Mouse (Mus musculus): ENCODE measurements around the gene Gm10642.

Gm10642 gene

DNA sequence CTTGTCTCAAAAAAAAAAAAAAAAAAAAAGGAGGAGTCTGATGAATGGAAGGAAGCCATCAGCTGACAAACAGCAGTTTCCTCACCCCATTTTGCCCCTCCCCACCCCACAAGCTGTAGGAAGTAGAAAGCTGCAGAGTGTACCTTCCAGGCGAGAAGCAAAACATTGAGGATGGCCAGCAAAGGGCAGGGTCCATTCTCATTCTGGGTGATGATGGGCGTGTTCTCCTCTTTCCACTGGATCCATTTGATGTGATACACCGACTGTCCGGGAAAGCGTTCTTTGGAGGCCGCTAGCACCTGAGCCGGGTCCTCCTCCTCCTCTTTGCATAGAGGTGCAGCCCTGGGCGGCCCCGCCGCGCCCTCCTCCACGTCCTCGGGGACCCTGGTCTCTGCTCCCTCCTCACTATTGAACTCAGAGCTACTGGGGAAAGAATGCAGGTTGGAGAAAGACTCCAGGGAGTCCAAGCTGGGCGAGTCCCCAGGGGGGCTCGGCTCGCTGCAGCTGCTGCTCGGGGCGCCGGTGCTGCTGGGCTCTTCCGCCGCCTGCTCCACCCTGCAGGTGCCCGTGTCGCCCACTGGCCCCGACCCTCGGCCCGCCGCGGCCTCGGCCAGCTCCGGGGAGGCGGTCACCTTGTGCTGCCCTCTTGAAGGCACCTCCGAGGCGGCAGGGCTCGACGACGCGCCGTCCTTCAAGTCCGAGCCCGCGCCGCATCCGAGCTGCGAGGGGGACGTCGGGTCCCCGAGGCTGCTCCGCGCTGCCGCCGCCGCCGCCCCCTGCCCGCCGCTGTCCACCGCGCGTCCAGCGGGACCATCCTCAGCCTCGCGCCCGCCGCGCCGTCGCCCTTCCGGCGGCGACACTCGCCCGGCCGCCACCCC is at the start of gene Gm10642:
Gene Gm10642, plus strand, starts transcription at position 122 of the 878 bp plus-strand sequence.
- peak; percentile 68 for DNase-seq (ENCODE audit: low spot score)

DNA sequence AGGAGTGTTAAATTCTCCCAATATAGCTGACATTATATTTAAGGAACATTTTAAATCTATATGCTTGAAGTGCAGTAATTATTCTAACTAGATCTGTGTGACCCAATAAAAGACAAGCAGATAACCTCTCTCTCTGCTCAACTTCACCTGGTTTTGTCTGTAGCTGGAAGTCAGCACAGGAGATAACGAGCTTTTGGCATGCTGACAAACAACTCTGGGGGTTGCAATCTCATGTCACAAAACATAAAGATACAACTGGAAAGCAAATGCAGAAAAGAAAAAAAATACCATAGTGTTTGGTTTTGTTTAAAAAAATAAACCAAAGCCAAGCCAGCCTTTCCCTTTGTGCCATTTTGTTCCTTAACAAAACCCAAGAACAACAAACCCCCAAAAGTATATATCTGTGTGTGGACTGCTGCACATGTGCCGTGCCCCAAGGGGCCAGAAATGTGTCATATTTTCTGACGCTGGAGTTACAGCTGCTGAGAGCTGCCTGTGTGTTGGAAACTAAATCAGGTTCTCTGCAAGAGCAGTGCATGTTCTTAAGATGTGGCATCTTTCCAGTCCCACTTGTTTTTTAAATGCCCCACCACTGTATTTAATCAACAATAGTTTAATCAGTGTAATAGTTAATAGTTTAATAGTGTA is 44.9 kb upstream of the Gm10642 start:
- no peak for DNase-seq (ENCODE audit: low spot score)

- DNase-seq (ENCODE audit: low spot score), result peak; percentile 21
These were observed 26.3 kb upstream of the Gm10642 start for GRCm38 (mm10) chr9:70629711-70630110.

DNA sequence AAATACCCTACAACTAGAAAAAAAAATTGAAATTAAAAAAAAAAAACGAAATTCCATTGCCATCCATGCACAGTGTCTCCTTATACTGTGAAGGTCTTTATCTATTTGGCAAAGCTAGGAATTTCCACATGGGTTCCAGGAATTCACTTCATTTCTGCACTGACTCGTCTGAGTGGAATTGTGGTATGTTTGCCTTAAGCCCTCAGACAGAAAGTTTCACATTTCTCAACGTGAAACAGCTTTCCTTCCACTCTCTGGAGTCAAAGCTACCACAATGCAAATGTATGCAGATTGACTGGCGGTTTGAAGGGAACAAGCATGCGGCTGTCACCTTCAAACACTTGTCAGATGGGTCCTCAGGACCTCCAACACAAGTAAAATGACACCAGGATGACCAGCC is 24.4 kb upstream of the Gm10642 start:
- no peak for DNase-seq (ENCODE audit: low spot score)

DNA sequence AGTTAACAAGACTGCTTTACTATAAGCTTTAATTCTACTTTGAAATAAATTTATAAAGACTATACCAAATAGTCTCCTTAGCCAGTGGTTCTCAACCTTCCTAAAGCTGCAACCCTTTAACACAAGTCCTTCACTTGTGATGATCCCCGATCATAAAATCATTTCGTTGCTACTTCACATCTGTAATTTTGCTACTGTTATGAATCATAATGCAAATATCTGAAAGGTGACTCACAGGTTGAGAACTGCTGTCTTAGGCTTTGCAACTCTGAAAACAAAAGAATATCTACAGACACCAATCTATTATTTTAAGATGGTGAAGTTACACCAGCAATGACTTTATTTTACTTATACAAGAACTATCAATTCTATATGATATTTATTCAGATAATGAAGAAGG is 19.3 kb upstream of the Gm10642 start:
- no peak for DNase-seq (ENCODE audit: low spot score)

GRCm38 (mm10) chr9:70650260-70650659 is 5.8 kb upstream of the Gm10642 start:
- no peak for DNase-seq (ENCODE audit: low spot score)

- DNase-seq (ENCODE audit: low spot score), result no peak
These were observed 5.1 kb upstream of the Gm10642 start for GRCm38 (mm10) chr9:70650994-70651393.

DNA sequence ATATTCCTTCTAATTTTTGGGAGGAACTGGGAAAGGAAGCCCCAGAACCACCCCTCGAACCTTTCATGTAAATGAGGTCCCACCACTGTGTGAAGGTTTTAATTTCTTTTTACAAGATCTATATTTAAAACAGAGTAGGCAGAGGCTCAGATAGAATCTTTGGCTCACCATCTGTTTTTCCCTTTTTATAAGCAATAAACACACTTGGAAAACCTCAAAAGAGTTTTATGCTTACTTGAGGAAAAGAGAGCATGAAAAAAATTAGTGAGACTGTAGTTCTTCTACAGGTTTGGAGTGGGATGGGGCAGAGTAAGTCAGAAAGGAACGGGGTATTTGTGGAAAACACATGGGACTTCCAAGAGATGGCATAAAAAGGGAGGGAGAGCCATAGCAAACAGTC is 3.8 kb upstream of the Gm10642 start:
- DNase-seq (ENCODE audit: low spot score), result no peak

DNA sequence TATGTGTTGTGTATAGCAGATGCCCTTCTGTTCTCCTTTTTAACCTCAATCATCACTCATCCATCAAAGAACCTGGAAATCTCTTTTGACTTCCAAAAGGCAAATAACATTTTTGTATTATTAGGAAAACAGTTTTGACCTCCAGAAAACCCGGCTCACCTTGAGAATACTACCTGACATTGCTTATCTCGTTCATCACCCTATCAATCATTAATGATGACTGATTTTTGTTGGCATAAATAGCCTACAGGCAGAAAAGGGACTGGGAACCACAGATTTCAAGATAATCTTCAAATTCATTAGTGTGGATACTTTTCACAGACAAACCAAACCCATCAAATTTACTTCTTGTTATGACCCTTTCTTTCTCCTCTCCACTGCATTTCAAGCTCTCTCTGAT is 2.2 kb upstream of the Gm10642 start:
- no peak for DNase-seq (ENCODE audit: low spot score)

DNA sequence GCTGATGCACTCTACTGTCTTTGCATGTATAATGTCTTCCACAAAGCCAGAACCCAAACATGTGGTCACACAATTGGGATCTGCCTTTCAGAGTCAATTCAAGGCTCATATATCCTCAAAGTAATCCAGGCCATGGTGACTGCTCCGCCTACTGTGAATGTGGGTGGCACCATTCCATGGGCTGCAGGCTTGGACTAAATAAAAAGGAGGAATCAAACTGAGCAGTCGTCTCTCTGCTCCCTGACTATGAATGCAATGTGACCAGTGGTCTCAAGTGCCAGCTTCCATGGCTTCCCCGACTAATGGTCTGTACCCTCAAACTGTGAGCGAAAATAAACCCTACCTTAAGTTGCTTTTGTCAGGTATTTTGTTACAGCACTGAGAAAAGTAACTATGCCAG is 1.6 kb upstream of the Gm10642 start:
- no peak for DNase-seq (ENCODE audit: low spot score)

GRCm38 (mm10) chr9:70655764-70656129 is 304 bp upstream of the Gm10642 start:
- no peak for DNase-seq (ENCODE audit: low spot score)

GRCm38 (mm10) chr9:70657013-70657967 is 1.2 kb downstream of the Gm10642 start, which contains the start of gene Mindy2:
Gene Mindy2, minus strand, starts transcription at chr9:70657174.
- peak; percentile 97 for DNase-seq (ENCODE audit: low spot score)

DNA sequence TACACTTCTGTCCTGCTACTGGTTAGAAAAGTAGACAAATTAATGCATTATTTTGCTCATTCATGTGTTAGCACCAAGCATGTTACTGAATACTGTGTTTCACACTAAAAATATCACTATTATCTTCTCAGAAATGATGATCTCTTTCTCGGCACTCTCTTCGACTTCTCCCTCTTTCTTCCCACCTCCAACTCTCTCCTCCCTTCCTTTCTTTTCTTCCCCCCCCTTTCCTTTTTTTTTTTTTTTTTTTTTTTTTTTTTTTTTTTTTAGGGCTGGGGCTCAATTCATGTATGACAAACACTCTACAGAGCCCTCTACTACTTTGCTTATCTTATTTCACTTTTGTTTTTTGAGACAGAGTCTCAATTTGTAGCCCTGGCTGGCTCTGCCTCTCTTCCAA is 2.2 kb downstream of the Gm10642 start:
- no peak for DNase-seq (ENCODE audit: low spot score)

GRCm38 (mm10) chr9:70664847-70665246 is 8.8 kb downstream of the Gm10642 start:
- no peak for DNase-seq (ENCODE audit: low spot score)

- DNase-seq (ENCODE audit: low spot score), result no peak
These were observed 9.5 kb downstream of the Gm10642 start for GRCm38 (mm10) chr9:70665372-70666145.

- no peak for DNase-seq (ENCODE audit: low spot score)
These were observed 10.8 kb downstream of the Gm10642 start for GRCm38 (mm10) chr9:70666811-70667210.

GRCm38 (mm10) chr9:70668048-70668447 is 12.0 kb downstream of the Gm10642 start:
- DNase-seq (ENCODE audit: low spot score), result no peak

GRCm38 (mm10) chr9:70669197-70669596 is 13.1 kb downstream of the Gm10642 start:
- no peak for DNase-seq (ENCODE audit: low spot score)

DNA sequence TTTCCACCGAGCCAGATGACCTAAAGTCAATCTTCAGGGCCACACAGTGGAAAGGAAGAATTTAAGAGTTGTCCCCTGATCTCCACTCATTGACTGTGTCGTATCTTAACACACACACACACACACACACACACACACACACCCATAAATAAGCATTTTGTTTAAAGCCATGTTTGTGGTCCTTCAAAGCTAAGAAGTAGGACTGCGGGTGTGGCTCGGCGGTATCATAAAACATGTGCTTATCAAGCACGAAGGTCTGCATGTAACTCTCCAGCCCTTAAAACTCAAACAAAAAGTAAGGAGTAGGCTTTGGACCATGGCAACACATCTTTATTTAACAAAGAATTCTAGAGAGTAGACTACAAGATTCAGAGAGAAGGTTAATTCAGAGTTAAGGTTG is 14.3 kb downstream of the Gm10642 start:
- DNase-seq (ENCODE audit: low spot score), result no peak

DNA sequence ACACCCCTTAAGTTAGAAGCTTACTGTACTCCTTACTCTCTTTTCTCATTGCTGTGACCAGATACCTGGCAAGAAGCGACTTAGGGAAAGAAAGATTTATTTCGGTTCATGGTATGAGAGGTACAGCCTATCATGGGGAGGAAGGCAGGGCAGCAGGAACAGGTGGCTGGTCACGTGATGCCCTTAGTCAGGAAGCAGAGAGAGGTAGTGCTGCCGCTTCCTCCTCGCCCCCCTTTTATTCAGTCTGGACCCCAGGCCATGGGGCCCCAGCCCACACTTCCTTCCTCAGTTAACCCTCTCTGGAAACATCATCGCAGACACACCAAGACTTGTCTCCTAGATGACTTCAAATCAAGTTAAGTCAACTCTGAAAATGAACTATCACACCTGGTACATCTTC is 15.2 kb downstream of the Gm10642 start:
- no peak for DNase-seq (ENCODE audit: low spot score)

GRCm38 (mm10) chr9:70671772-70672579 is 15.9 kb downstream of the Gm10642 start:
- DNase-seq (ENCODE audit: low spot score), result peak; percentile 32
